Mouse (Mus musculus) lung, adult 2 months (tissue): ENCODE results near the gene Dpf3. TPM values are rescaled to one million over a fixed set of nuclear protein-coding genes. Genes with fewer than 3 reads are reported as not detected.

Experiments used
- DNase-seq: peaks from one replicate; pipeline ENCODE4 v3.0.0; 2022
- H3K4me1 ChIP-seq: fragments of 200-500 bp; 2 replicates; pipeline ENCODE4 v1.6.1; 2011; ENCODE audit warnings: low read length; ENCODE audit not compliant: control insufficient read depth, insufficient read depth
- H3K4me3 ChIP-seq: fragments of 200-500 bp; replicated peaks from 2 replicates; pipeline ENCODE3; 2011; ENCODE audit warnings: low read depth, mild to moderate bottlenecking, control low read depth, low read length; ENCODE audit errors: extremely low read depth
- CTCF ChIP-seq: fragments of 200-500 bp; IDR thresholded peaks from 2 replicates; pipeline ENCODE4 v1.5.1; 2011; ENCODE audit warnings: mild to moderate bottlenecking, low read length, control low read depth; ENCODE audit not compliant: insufficient read depth
- POLR2A ChIP-seq: fragments of 200-500 bp; IDR thresholded peaks from 2 replicates; pipeline ENCODE4 v1.6.1; 2011; ENCODE audit warnings: low read depth, mild to moderate bottlenecking, control low read depth, low read length, borderline replicate concordance; ENCODE audit errors: extremely low read depth
- WGBS: fragments of 180-500 bp; shearing (Covaris S2); methylation state at CpG from one replicate; pipeline ENCODE4 v1.1.7; 2018; 5-methylcytosine and 5-hydroxymethylcytosine counted together
- polyA plus RNA-seq: library from polyadenylated mRNA; depleted of rRNA; stranded (reverse); fragments of >200 nt; gene quantifications from 2 replicates; pipeline ENCODE4 v1.2.3, GENCODE M21; 2012

The Dpf3 gene
- polyA plus RNA-seq, 1 experiment, result 1.2 TPM

- no peak overlapping the region for H3K4me3 ChIP-seq
- WGBS, result 84% methylated on average over 6 of the region's 6 CpGs
- no peaks in the 10 kb centered on the region for H3K4me1 ChIP-seq
- no peak for TF ChIP-seq POLR2A
- no peak for TF ChIP-seq CTCF
- no peak for DNase-seq
Observed at GRCm38 (mm10) chr12:83283591-83284320, 203.8 kb downstream of the Dpf3 start.

GRCm38 (mm10) chr12:83277537-83278441, 209.7 kb downstream of the Dpf3 start:
- TF ChIP-seq POLR2A (no peak), CTCF (no peak)
- no peak overlapping the region for H3K4me3 ChIP-seq
- WGBS, result 62% methylated on average over 11 of the region's 11 CpGs
- no peaks in the 10 kb centered on the region for H3K4me1 ChIP-seq
- no peak for DNase-seq

DNA sequence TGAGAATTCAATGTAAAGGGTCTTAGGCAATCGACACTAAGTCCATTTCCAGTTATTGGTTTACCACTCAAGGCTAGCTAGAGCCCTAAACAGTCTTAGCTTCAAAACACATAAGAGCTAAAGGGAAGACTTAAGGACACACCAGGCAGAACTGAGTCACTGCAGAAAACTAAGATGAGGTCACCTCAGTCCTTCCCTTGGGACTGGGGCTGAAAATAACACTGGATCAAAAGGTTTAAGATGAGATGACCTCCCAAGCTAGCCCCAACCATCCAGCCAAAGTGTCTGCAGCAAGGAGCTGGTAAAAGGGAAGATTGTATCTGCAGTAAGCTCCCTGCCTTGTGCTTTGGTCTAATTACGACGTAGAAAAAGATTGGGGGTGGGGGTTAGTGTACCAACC, 216.3 kb downstream of the Dpf3 start:
- no peaks in the 10 kb centered on the region for H3K4me1 ChIP-seq
- H3K4me3 ChIP-seq, result no peak overlapping the region
- 86% methylated on average over 3 of the region's 3 CpGs for WGBS
- no peak for TF ChIP-seq CTCF
- no peak for TF ChIP-seq POLR2A
- DNase-seq, result no peak

GRCm38 (mm10) chr12:83268504-83268922, 219.0 kb downstream of the Dpf3 start:
- H3K4me1 ChIP-seq, result no peaks in the 10 kb centered on the region
- WGBS, result 47% methylated on average over 11 of the region's 11 CpGs
- H3K4me3 ChIP-seq, result no peak overlapping the region
- no peak for TF ChIP-seq POLR2A
- TF ChIP-seq CTCF, result no peak
- no peak for DNase-seq

GRCm38 (mm10) chr12:83260540-83260939, 227.0 kb downstream of the Dpf3 start:
- DNase-seq, result no peak

DNA sequence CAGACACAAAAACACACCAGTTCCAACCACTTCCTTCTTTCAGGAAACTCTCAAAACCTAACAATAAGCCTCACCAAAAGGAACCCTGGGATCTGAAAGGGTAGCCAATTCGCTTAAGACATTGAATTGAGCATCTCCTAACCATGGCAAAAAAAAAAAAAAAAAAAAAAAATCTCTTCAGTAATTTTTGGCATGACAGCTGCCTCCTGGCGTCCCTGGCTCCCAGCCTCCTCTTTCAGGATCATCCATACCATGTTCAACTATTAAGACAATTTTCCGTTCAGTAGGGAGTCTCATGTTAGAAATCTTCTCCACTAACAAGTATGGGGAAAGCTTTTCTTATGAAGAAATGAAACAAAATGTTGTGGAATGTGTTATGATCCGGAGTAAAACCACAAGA, 233.1 kb downstream of the Dpf3 start:
- no peak for DNase-seq
- TF ChIP-seq CTCF, result no peak
- no peak for TF ChIP-seq POLR2A
- Histone ChIP-seq H3K4me3 (no peak overlapping the region), H3K4me1 (no peaks in the 10 kb centered on the region)
- WGBS, result 80% methylated on average over 4 of the region's 4 CpGs

More at GRCm38 (mm10) chr12:83260540-83260939, 227.0 kb downstream of the Dpf3 start:
- Histone ChIP-seq H3K4me1 (no peaks in the 10 kb centered on the region), H3K4me3 (no peak overlapping the region)
- 58% methylated on average over 2 of the region's 2 CpGs for WGBS
- TF ChIP-seq POLR2A (no peak), CTCF (no peak)

GRCm38 (mm10) chr12:83249066-83249465, 238.4 kb downstream of the Dpf3 start:
- H3K4me1 ChIP-seq, result no peaks in the 10 kb centered on the region
- no peak for TF ChIP-seq CTCF
- 83% methylated on average over 3 of the region's 3 CpGs for WGBS

GRCm38 (mm10) chr12:83248636-83249035, 238.9 kb downstream of the Dpf3 start:
- 55% methylated on average over 2 of the region's 2 CpGs for WGBS
- DNase-seq, result no peak
- TF ChIP-seq POLR2A, result no peak
- TF ChIP-seq CTCF, result no peak
- H3K4me1 ChIP-seq, result no peaks in the 10 kb centered on the region
- H3K4me3 ChIP-seq, result no peak overlapping the region

More at GRCm38 (mm10) chr12:83249066-83249465, 238.4 kb downstream of the Dpf3 start:
- no peak for DNase-seq
- no peak overlapping the region for H3K4me3 ChIP-seq

DNA sequence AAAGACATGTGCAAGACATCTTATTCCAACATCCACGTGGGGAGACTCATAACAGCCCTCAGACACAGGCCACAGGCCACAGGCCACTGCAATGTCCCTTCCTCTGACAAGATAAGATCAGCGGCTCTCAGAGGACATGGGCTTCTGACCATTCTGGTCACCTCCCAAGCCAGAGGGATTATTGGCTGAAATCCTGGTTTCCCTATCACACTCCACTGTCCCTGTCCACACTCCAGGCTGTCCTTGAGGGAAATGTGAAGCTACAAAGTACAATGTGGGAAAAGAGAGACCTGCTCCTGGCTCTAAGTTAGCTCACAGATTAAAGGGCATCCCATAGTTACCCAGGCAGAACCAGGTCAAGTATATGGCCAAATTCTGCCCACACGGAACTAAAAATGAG, 239.8 kb downstream of the Dpf3 start:
- 69% methylated on average over 3 of the region's 3 CpGs for WGBS
- TF ChIP-seq CTCF (no peak), POLR2A (no peak)
- H3K4me1 ChIP-seq, result no peaks in the 10 kb centered on the region
- DNase-seq, result no peak
- H3K4me3 ChIP-seq, result no peak overlapping the region

GRCm38 (mm10) chr12:83241022-83241421, 246.5 kb downstream of the Dpf3 start:
- DNase-seq, result no peak
- Histone ChIP-seq H3K4me3 (no peak overlapping the region), H3K4me1 (no peaks in the 10 kb centered on the region)
- 43% methylated on average over 3 of the region's 3 CpGs for WGBS
- TF ChIP-seq CTCF (no peak), POLR2A (no peak)

DNA sequence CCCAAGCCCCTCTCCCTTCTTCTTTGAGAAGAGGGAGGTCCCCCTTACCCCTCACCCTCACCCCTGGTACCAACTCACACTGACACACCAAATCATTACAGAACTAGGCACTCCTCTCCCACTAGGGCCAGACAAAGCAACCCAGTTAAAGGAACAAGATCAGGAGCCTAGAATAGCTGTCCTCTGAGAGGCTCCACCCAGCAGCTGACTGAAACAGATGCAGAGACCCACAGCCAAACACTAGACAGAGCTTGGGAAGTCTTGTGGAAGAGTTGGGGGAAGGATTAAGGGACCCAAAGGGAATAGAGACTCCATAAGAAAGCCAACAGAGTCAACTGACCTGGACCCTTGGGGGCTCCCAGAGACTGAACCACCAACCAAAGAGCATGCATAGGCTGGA, 246.9 kb downstream of the Dpf3 start:
- Histone ChIP-seq H3K4me3 (no peak overlapping the region), H3K4me1 (no peaks in the 10 kb centered on the region)
- no peak for TF ChIP-seq POLR2A
- TF ChIP-seq CTCF, result no peak
- DNase-seq, result no peak
